Comparison of ENCODE assay signal across 9 mouse cellular contexts in genomic region chr5:149062833-149063232, GRCm38 (mm10).
DNase-seq lines count a peak whose midpoint lies in the region; ATAC-seq and TF ChIP-seq lines count a peak whose summit lies in the region.
"Had no signal": no experiment of that assay in that cellular context is flagged by ENCODE, and none has a peak within 500 bp of the region (broad histone marks: within the 10 kb centered on the region; RNA-seq: fewer than 3 reads in every experiment).

No protein-coding gene starts in this region.

- H3K79me2 ChIP-seq in liver, adult 2 months (ENCODE audit: control insufficient read depth, insufficient read depth, low read length): no peaks in the 10 kb centered on the region
- H3K79me2 ChIP-seq in MEL (ENCODE audit: control insufficient read depth, insufficient read depth, low read length, poor library complexity): no peaks in the 10 kb centered on the region

- H3K9me3 ChIP-seq in liver, embryonic 12.5 days (replicated peaks): no peaks in the 10 kb centered on the region
- H3K9me3 ChIP-seq in MEL (replicated peaks; ENCODE audit: insufficient read depth, low read length): no peaks in the 10 kb centered on the region

- H3K4me3 ChIP-seq in gastrocnemius, adult 2 months: no peak overlapping the region
- H3K4me3 ChIP-seq in liver, adult 2 months (ENCODE audit: insufficient read depth, low read depth, low read length): no peak overlapping the region
- no peak overlapping the region for H3K4me3 ChIP-seq in liver, embryonic 12.5 days
- no peak overlapping the region for H3K4me3 ChIP-seq in MEL (ENCODE audit: control insufficient read depth in 1 of 2, insufficient read depth in 1 of 2, low read depth in 2 of 2, low read length in 2 of 2)

- peak; percentile 68 for DNase-seq in gastrocnemius, adult 2 months
- DNase-seq in gastrocnemius, postnatal 4 days (ENCODE audit: low spot score in 2 of 2): no peak
- DNase-seq in liver, adult 2 months (ENCODE audit: extremely low read depth, low read depth, low spot score): peak; percentile 57
- no peak for DNase-seq in MEL (ENCODE audit: low read depth, low spot score)
- peak; percentile 43 for DNase-seq in heart, postnatal 4 days
- DNase-seq in right cerebral cortex, adult 18-20 months: no peak
- no peak for DNase-seq in left cerebral cortex, adult 9 months (ENCODE audit: low spot score in 2 of 2)

- H3K27me3 ChIP-seq in liver, adult 2 months (ENCODE audit: control insufficient read depth, insufficient read depth, low read length): no peaks in the 10 kb centered on the region
- no peaks in the 10 kb centered on the region for H3K27me3 ChIP-seq in liver, embryonic 12.5 days (replicated peaks)
- no peaks in the 10 kb centered on the region for H3K27me3 ChIP-seq in MEL (ENCODE audit: control insufficient read depth in 1 of 2, insufficient read depth in 2 of 2, low read length in 2 of 2)

- peak; percentile 64 for TF ChIP-seq CTCF in gastrocnemius, adult 2 months (IDR thresholded peaks at IDR 0.05)
- peak; percentile 20; the same call in 1 of the 2 replicates for TF ChIP-seq CTCF in liver, adult 2 months (IDR thresholded peaks at IDR 0.05; ENCODE audit: low read depth, low read length)
- TF ChIP-seq CTCF in MEL (IDR thresholded peaks at IDR 0.05 in 2 of 3, conservative IDR thresholded peaks at IDR 0.05 in 1 of 3; ENCODE audit: control insufficient read depth in 1 of 3, insufficient read depth in 1 of 3, low read depth in 2 of 3, low read length in 3 of 3, poor library complexity in 1 of 3, severe bottlenecking in 1 of 3): peak in 2 of 3 experiments; percentile 4 to 17; a peak in 2 of 6 replicates

- H3K4me1 ChIP-seq in liver, adult 2 months (ENCODE audit: control insufficient read depth, insufficient read depth, low read length): no peaks in the 10 kb centered on the region
- peaks cover 7% of the 10 kb centered on the region for H3K4me1 ChIP-seq in liver, embryonic 12.5 days
- peaks cover 0 to 4% of the 10 kb centered on the region in 2 experiments; a peak in 2 of 4 replicates for H3K4me1 ChIP-seq in MEL (ENCODE audit: control insufficient read depth in 1 of 2, insufficient read depth in 2 of 2, low read length in 2 of 2)

- no peak overlapping the region for H3K9ac ChIP-seq in liver, adult 2 months (ENCODE audit: low read depth, low read length)
- no peak overlapping the region for H3K9ac ChIP-seq in liver, embryonic 12.5 days
- H3K9ac ChIP-seq in MEL (ENCODE audit: control insufficient read depth, low read depth, low read length, poor library complexity, severe bottlenecking): no peak overlapping the region

- ATAC-seq in liver, embryonic 12.5 days: no peak

- H3K36me3 ChIP-seq in liver, adult 2 months (ENCODE audit: control insufficient read depth, insufficient read depth, low read length): no peaks in the 10 kb centered on the region
- H3K36me3 ChIP-seq in liver, embryonic 12.5 days: no peaks in the 10 kb centered on the region
- no peaks in the 10 kb centered on the region for H3K36me3 ChIP-seq in MEL (ENCODE audit: control insufficient read depth in 1 of 2, insufficient read depth in 2 of 2, low read length in 2 of 2)

- 41% methylated on average over 1 of the region's 1 CpGs for WGBS in liver, adult 2 months
- 59% methylated on average over 1 of the region's 1 CpGs for WGBS in liver, embryonic 12.5 days (ENCODE audit: insufficient replicate concordance)

- intact Hi-C loops in gastrocnemius, adult 2 months (cut with DNase I): loop anchor here (5.0 kb wide), 1 partner anchor 274 kb away; no protein-coding TSS in a partner anchor

- H3K4me2 ChIP-seq in liver, embryonic 12.5 days: no peak overlapping the region

- TF ChIP-seq EP300 in MEL (IDR thresholded peaks at IDR 0.05; ENCODE audit: low read depth in 1 of 2, low read length in 2 of 2): no peak

- no peak for TF ChIP-seq POLR2A in liver, adult 2 months (IDR thresholded peaks at IDR 0.05; ENCODE audit: extremely low read depth, insufficient read depth, low read length)
- no peak for TF ChIP-seq POLR2A in MEL (IDR thresholded peaks at IDR 0.05; ENCODE audit: control insufficient read depth in 1 of 2, insufficient read depth in 1 of 2, low read depth in 1 of 2, low read length in 2 of 2, poor library complexity in 1 of 2)

- TF ChIP-seq RAD21 in MEL (IDR thresholded peaks at IDR 0.05; ENCODE audit: low read depth, low read length): peak; percentile 22; the same call in 1 of the 2 replicates

- no peak overlapping the region for H3K27ac ChIP-seq in gastrocnemius, adult 2 months
- H3K27ac ChIP-seq in liver, adult 2 months (replicated peaks; ENCODE audit: insufficient read depth, low read depth, low read length): no peak overlapping the region
- H3K27ac ChIP-seq in liver, embryonic 12.5 days: no peak overlapping the region
- H3K27ac ChIP-seq in MEL (ENCODE audit: control insufficient read depth, low read depth, low read length): no peak overlapping the region
- H3K27ac ChIP-seq: macrophage had no signal

TF ChIP-seq in MEL, 35 proteins besides CTCF, POLR2A, EP300 and RAD21:
- TF ChIP-seq NRF1 (IDR thresholded peaks at IDR 0.05; ENCODE audit: insufficient read depth, low read depth, low read length, poor library complexity, severe bottlenecking) (no peak), ZC3H11A (IDR thresholded peaks at IDR 0.05; ENCODE audit: low read depth, low read length) (peak; percentile 52), SMC3 (IDR thresholded peaks at IDR 0.05; ENCODE audit: low read depth, low read length) (peak; percentile 38; the same call in 1 of the 2 replicates)

Comparison
In these comparisons a context has a peak if more than half of its experiments do, and no peak if none do; other contexts are left out.
1. DNase-seq: peak in gastrocnemius, adult 2 months (single experiment), liver, adult 2 months (single experiment) and heart, postnatal 4 days (single experiment); none in gastrocnemius, postnatal 4 days (0 of 2), MEL (single experiment), right cerebral cortex, adult 18-20 months (single experiment) and left cerebral cortex, adult 9 months (0 of 2).
2. CTCF ChIP-seq: peak in every context shown above with its lines; median percentile 64 in gastrocnemius, adult 2 months; 20 in liver, adult 2 months; 10 in MEL.